Mouse (Mus musculus) liver, adult 2 months (tissue): ENCODE data around the gene Pknox2. TPM values are rescaled to one million over a fixed set of nuclear protein-coding genes. Genes with fewer than 3 reads are reported as not detected.

Experiments
- DNase-seq: peaks from one replicate; pipeline ENCODE4 v3.0.0-alpha.2; 2011; ENCODE audit warnings: low read depth, low spot score; ENCODE audit errors: extremely low read depth
- H3K27ac ChIP-seq: fragments of 200-500 bp; replicated peaks from 2 replicates; pipeline ENCODE4 v1.5.1; 2012; ENCODE audit warnings: low read depth, mild to moderate bottlenecking, control low read depth, inconsistent platforms, low read length; ENCODE audit not compliant: insufficient read depth
- H3K27me3 ChIP-seq: fragments of 200-500 bp; 2 replicates; pipeline ENCODE4 v1.6.1; 2012; ENCODE audit warnings: mild to moderate bottlenecking, moderate library complexity, low read length, inconsistent platforms; ENCODE audit not compliant: control insufficient read depth, insufficient read depth
- H3K36me3 ChIP-seq: fragments of 200-500 bp; 2 replicates; pipeline ENCODE4 v1.6.1; 2012; ENCODE audit warnings: low read length, inconsistent platforms; ENCODE audit not compliant: control insufficient read depth, insufficient read depth
- H3K4me1 ChIP-seq: fragments of 200-500 bp; 2 replicates; pipeline ENCODE4 v1.6.1; 2011; ENCODE audit warnings: low read length; ENCODE audit not compliant: control insufficient read depth, insufficient read depth
- H3K4me3 ChIP-seq: fragments of 200-500 bp; 2 replicates; pipeline ENCODE4 v1.5.1; 2011; ENCODE audit warnings: low read depth, mild to moderate bottlenecking, control low read depth, low read length, moderate library complexity; ENCODE audit not compliant: insufficient read depth
- H3K79me2 ChIP-seq: fragments of 200-500 bp; 2 replicates; pipeline ENCODE4 v1.6.1; 2012; ENCODE audit warnings: inconsistent platforms, mild to moderate bottlenecking, low read length, moderate library complexity; ENCODE audit not compliant: control insufficient read depth, insufficient read depth
- H3K9ac ChIP-seq: fragments of 200-500 bp; 2 replicates; pipeline ENCODE4 v1.6.1; 2012; ENCODE audit warnings: low read depth, mild to moderate bottlenecking, control low read depth, inconsistent platforms, low read length
- CTCF ChIP-seq: fragments of 200-500 bp; IDR thresholded peaks from 2 replicates; pipeline ENCODE4 v1.5.1; 2011; ENCODE audit warnings: low read depth, low read length, control low read depth
- POLR2A ChIP-seq: fragments of 200-500 bp; IDR thresholded peaks from 2 replicates; pipeline ENCODE4 v1.6.1; 2011; ENCODE audit warnings: low read length, control low read depth; ENCODE audit not compliant: insufficient read depth; ENCODE audit errors: extremely low read depth
- WGBS: fragments of 180-500 bp; shearing (Covaris S2); methylation state at CpG from one replicate; pipeline ENCODE4 v1.1.7; 2018; 5-methylcytosine and 5-hydroxymethylcytosine counted together
- polyA plus RNA-seq: library from polyadenylated mRNA; depleted of rRNA; stranded (reverse); fragments of >200 nt; gene quantifications from 2 replicates; pipeline ENCODE4 v1.2.3, GENCODE M21; 2012
- total RNA-seq: library from RNA; depleted of rRNA; stranded (reverse); fragments of >200 nt; gene quantifications from 2 replicates; pipeline ENCODE4 v1.2.3, GENCODE M21; 2014

Pknox2 gene
- total and polyA plus RNA-seq, 2 experiments: 0.09 to 0.42 TPM

DNA sequence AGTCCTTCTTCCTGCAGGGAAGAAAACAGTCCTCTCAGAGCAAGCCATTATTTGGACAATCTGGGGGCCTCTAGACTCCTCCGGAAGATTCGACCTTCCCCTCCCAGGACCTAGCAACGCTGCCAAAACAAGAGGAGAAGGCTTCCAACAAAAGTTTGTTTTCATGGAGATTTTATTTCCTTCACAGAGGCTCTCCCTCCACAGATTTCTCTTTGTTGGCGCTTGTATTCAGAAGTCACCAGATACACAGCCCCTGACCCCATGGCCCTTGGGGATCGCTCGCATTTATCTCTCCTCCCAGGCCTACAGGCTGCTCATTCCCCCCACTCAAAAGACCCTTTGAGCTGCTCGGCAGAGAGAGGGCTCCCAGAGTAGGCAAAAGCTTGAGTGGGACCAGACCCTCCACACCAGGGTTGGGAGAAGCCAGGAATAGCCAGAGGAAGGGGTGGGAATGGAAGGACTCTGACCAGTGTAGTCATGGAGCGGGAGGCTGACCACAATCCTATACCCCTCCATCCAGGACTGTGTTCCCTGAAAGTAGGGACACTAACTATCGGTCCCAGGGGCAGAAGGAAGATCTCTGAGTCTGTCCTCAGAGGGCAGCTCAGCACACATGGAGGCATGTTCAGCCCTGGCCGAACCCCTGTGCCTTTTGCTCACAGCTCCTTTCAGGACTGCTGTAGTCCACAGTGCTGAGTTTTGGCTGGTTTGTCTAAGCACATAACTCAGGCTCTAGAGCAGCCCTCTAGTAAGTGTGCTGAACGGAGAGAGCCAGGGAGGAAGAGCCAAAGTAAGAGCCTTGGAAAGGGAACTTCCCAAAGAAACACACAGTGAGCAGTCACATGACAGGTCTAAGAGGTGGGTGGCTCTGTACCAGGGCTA is 45.9 kb downstream of the Pknox2 start:
- no peaks in the 10 kb centered on the region for H3K36me3 ChIP-seq
- H3K27ac ChIP-seq: no peak overlapping the region
- no peak overlapping the region for H3K9ac ChIP-seq
- no peak for DNase-seq
- TF ChIP-seq CTCF: no peak
- no peak for TF ChIP-seq POLR2A
- H3K4me3 ChIP-seq: no peak overlapping the region
- no peaks in the 10 kb centered on the region for H3K27me3 ChIP-seq
- WGBS: 67% methylated on average over 11 of the region's 11 CpGs
- no peaks in the 10 kb centered on the region for H3K79me2 ChIP-seq
- no peaks in the 10 kb centered on the region for H3K4me1 ChIP-seq

DNA sequence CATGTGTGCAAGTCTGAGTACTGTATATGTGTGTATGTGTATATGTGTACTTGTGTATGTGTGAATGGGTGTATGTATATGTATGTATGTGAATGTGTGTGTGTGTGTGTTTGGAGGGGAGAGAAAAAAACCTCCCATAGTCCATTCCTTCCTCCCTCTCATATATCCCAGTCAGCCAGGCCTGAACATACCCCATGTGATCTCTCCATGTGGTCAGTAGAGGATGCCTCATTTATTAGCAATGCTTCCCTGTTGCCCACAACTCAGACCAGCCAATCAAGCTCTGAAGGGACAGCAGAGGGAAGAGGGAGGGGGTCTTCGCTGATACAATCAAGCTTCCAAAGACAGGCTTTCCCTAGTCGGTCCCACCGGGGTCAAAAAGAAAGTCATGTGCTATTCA is 47.6 kb downstream of the Pknox2 start:
- H3K4me3 ChIP-seq: no peak overlapping the region
- no peaks in the 10 kb centered on the region for H3K4me1 ChIP-seq
- DNase-seq: no peak
- no peak overlapping the region for H3K27ac ChIP-seq
- H3K79me2 ChIP-seq: no peaks in the 10 kb centered on the region
- no peaks in the 10 kb centered on the region for H3K27me3 ChIP-seq
- 83% methylated on average over 3 of the region's 3 CpGs for WGBS
- no peaks in the 10 kb centered on the region for H3K36me3 ChIP-seq
- no peak overlapping the region for H3K9ac ChIP-seq
- TF ChIP-seq POLR2A (no peak), CTCF (no peak)

DNA sequence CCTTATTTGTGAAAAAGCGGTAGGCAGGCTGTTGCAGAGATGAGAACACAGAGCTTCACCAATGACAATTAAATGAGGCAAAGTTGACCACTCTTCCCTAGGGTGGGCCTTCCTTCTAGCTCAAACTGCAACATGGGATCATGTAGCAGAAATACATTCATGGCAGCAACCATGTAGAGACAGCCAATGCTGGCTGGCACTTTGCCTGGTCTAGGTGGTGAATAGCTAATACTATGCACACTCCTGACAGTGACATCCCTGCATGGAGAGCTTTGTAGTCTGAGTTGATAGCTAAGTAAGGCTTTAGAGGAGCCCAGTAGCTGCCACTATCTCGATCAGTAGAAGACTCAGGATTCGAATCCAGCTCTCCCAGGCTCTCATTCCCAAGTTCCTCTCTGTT is 48.6 kb downstream of the Pknox2 start:
- no peaks in the 10 kb centered on the region for H3K27me3 ChIP-seq

DNA sequence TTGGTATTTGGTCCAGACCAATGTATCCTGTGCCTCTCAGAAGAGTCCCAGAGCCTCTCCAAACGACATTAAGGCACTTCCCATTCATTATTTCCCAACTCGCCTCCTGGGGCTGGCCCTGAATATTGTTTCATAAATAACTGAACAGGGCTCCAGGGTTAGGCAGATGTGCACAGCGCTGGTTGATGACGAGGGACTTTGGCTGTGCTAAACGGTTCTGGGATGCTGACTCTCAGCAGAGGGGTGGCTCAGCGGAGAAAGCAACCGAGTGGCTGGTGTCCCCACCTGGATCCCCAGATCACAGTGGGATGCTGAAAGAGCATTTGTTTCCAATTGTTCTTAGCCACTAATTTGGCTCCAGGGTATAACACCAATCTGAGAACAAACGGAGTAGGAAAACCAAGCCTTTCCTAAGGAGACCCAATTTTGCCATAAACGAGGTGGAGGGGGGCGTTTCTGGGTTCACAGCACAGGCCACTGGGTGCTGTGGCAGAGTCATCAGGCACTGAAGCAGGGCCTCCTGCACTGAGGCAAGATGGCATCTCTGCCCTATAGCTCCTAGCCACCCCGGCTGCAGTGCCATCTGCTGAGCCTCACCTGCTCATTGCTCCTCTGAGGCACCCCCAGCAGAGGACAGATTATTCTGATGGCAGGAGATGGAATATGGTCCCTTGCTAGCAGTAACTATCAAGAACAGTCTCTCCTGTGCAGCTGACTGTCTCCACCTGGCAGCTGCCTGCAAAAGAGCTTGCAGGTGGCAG is 52.8 kb downstream of the Pknox2 start:
- no peak overlapping the region for H3K27ac ChIP-seq
- no peak overlapping the region for H3K4me3 ChIP-seq
- DNase-seq: no peak
- no peaks in the 10 kb centered on the region for H3K79me2 ChIP-seq
- H3K4me1 ChIP-seq: no peaks in the 10 kb centered on the region
- H3K27me3 ChIP-seq: no peaks in the 10 kb centered on the region
- no peaks in the 10 kb centered on the region for H3K36me3 ChIP-seq
- TF ChIP-seq CTCF: no peak
- no peak for TF ChIP-seq POLR2A
- H3K9ac ChIP-seq: no peak overlapping the region
- WGBS: 84% methylated on average over 11 of the region's 11 CpGs

More for the DNA sequence above, 48.6 kb downstream of the Pknox2 start:
- no peak overlapping the region for H3K9ac ChIP-seq
- H3K4me1 ChIP-seq: no peaks in the 10 kb centered on the region
- no peak overlapping the region for H3K27ac ChIP-seq
- no peaks in the 10 kb centered on the region for H3K36me3 ChIP-seq
- no peaks in the 10 kb centered on the region for H3K79me2 ChIP-seq
- H3K4me3 ChIP-seq: no peak overlapping the region
- WGBS: 91% methylated on average over 3 of the region's 3 CpGs
- DNase-seq: no peak
- TF ChIP-seq POLR2A (no peak), CTCF (no peak)

DNA sequence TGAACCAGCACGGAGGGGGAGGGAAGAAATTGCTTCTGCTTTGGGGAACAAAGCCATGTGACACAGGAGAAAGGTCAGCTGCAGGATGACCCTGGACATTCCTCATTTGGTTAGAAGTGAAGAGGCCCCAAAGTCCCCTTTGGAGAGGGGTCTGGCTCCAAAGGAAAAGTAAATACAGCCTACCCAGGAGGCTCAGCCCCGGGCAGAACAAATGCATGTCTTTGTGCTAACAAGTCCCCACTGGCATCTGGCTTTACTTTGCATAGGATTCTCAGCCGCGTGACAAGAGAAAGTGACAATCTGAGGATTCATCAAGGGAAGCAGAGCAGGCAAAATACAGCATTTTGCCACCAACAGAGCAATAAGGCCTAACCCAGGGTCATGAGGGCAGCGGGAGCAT is 54.1 kb downstream of the Pknox2 start:
- TF ChIP-seq POLR2A: no peak
- TF ChIP-seq CTCF: no peak
- 37% methylated on average over 5 of the region's 5 CpGs for WGBS
- H3K4me1 ChIP-seq: no peaks in the 10 kb centered on the region
- H3K27ac ChIP-seq: no peak overlapping the region
- no peaks in the 10 kb centered on the region for H3K27me3 ChIP-seq
- no peak overlapping the region for H3K9ac ChIP-seq
- H3K79me2 ChIP-seq: no peaks in the 10 kb centered on the region
- no peak overlapping the region for H3K4me3 ChIP-seq
- peak; percentile 34 for DNase-seq
- no peaks in the 10 kb centered on the region for H3K36me3 ChIP-seq
